Mouse (Mus musculus) layer of hippocampus, adult 18-20 months (tissue): Measurements from ENCODE around the gene Elmo1. TPM values are rescaled to one million over a fixed set of nuclear protein-coding genes. Genes with fewer than 3 reads are reported as not detected.

Experiments used
- DNase-seq, 2 experiments: peaks; one replicate each; pipeline ENCODE4 v3.0.0; 2022; ENCODE audit warnings: low spot score in 2 of 2
- total RNA-seq, 2 experiments: library from RNA; stranded (reverse); gene quantifications; 2 replicates each; pipeline ENCODE4 v1.2.3; 2021

The Elmo1 gene
- total RNA-seq, 2 experiments from 2014 or later: 28.9 to 29.8 TPM

DNA sequence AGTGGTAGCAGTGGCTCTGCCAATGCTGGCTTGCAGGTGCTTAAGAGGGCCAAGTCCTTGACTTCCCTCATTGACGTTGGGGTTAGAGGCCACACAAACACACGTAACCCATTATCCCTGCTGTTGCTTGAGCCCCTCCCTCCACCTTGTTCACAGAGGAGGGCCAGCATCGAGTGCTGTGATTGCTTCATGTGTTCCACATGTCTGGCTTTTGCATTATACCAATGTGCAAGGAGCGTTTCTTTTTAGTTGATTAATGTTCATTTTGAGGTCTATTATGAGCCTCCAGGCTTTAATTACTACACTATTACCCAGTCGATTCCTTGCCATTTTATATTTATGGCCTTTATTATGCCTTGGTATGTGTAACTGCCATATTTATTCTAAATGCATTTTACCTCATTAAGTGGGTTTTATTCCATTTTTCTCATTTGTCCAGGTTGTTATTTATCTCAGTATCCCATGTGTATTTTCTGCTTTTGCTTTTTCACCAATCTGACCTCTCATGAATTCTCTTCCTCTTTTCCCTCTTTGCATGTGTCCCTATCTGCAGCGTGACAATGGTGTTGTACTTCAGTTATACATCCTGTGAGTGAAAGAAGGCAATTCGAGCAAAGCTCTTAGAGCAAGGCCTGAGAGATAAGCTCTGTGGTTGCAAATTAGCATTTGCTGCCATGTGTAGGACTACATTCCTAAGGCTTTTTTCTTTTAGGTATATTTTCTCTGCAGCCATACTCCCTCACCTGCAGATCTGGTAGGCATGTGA is 275.6 kb downstream of the Elmo1 start:
- DNase-seq: no peak

DNA sequence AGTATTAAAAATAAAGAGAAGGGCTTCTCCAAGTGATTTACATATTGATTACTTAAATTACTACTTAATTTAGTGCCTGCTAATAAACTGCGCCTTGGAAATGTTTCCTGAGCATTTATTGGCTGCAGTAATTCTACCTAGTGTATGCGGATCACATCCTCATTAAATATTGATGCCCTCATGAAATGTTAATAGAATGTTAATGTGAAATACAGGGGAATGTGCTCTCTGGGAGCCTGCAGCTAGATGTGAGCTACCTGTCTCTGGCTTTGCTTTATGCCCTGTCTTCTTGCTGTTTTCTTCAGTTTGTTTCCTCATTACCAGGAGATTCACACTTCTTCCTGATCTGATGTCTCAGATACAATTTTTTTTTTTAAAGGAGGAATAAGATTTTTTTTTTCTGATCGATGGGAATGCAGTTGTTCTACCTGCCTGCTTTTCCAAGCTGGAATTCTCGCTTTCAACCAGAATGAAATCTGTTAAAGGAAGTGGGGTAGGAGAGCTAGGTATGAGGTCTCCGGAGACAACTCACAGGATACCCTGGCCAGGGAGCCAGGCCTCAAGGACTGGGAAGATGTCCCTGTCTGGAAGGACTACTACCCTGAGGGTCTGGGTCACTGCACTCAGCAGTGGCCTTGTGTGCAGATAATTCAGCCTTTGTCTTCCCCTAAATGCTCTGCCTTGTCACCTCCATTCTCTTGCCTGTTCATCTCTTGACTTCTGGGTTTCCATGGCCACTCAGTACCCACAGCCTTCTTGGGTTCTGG is 279.8 kb downstream of the Elmo1 start:
- DNase-seq: no peak

DNA sequence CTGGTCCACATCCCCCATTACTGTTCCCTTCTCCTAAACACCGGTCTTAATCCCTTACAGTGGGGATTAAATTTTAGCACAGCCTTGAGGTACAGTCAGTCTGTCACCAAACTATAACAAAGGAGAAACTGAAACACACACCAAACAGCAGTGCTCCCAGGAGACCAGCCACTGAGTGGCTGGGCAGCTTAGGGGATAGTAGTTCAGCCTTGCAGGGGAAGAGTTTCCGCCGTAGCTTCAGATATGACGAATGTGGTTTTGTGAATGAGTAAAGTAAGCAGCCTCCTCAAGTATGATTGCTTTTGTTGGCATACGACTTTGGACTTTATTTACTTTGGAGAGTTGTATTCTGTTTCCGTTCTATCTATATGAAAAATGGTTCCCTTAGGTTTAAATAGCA is 281.1 kb downstream of the Elmo1 start:
- no peak for DNase-seq

DNA sequence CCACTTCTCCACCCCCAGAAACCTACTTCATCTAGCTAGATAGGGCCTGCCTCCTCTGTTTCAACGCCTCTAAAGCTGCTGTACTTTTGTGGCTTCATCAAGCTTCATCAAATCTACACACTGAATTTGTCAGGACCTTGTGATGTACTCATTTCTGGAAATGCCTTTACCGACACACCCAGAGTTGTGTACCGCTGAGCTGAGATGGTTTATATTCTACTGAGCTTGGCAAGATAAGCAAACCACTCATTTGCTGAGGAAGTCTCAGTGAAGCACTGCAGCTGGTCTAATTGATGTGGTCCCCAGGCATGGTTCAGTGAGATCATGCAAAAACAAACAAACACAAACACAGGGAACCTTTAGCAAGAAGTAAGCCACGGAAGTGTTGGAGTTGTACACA is 281.9 kb downstream of the Elmo1 start:
- DNase-seq: no peak

DNA sequence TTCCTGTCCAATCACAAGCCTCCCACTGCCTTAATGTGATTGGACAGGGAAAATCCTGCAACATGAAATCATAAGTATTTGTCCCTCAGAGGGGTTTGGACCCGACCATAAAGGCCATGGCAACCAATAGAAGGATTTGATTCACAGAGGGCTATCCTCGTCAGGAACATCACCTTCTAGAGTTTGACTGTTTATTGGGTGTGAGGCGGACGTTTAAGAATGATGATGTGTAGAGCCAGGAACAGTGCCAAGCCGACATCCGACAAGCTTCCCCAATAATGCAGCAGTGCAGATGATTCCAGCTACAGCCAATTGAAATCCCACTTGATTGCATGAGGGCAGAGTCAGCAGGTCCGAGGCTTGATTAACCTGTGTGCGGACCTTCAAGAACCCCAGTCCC is 288.5 kb downstream of the Elmo1 start:
- no peak for DNase-seq

DNA sequence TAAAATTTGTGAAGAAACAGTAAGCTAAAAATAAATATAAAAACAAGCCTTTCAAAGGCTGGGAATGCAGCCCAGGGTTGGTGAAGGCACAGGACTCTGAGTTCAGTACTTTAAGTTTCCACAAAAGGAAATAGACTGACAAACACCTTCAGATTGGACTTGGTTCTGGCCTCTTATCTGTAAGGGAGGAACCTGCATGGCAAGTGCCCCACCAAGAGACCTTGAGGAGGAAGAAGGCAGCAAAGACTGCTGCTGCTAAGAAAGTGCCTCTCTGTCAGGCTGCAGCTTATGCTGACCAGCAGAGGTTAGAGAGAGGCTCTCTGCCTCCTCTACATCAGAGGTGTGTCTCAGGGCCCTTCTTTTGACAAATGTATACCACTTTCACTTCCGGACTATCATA is 293.5 kb downstream of the Elmo1 start:
- DNase-seq: no peak

DNA sequence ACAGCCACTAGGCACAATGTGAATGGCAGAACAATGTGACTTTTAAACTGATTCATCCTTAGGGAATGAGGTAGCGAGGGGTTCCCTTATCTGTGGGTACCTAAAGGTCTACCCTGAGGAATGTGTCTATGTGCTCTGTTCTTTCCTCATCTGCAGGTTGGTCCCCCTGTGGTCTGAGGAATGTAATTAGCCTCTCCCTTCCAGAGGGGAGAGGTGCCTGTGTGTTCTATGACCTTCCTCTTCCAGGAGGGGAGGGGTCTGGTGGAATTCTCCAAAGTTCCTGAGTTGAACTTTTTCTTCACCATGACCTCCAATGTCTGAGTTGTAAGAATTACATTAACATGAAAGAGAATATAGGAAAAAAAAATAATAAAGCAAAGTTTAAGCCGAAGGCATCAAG is 294.4 kb downstream of the Elmo1 start:
- DNase-seq: no peak

DNA sequence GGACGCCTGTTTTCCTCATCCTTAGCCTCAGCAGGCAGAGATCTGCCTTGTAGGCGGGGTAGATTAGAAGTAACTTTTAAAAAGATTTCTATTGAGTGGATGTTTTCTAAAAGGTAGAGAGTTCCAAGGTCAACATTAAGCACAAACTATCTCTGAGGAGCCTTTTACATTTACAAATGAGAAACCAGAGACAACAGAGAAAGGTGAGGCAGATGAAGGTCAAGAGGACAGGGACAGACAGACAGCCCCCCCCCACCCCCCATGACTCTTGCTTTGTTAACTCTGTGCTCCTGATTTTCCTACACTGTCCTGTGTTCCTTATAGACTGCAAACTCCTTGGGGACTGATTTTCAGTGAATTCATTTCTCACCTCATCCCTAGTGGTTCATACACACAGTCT is 295.0 kb downstream of the Elmo1 start:
- no peak for DNase-seq

DNA sequence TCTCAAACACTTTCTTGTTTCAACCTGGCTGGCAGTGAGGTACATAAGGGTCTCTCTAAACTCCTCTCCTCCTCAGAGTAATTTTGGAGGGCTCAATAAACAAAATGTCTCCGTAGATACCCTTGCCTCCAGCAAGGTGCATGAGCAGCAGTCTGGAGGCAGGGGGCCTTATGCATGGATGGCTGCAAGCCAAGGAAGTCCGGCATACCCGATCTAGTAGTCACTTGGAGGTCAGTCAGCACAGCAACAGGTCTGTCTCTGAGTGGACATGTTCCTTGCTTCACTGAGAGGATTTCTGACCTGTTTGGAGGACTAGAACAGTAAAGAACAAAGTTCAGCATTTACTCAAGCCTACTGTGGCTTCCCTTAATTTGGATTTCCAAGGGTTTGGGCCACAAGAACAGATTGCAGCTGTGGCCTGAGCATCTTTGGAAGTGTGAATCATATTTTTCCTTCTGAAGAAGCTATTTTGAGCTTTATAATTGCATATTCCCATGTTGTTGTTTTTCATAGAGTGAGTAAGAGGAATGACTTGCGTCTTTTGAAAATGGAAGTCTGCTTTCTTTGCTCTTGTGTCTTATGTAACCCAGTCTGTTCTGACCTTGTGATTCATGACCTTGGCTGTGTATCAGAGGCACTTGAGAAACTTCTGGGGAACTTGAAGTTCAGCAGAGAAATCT is 296.2 kb downstream of the Elmo1 start:
- no peak for DNase-seq

DNA sequence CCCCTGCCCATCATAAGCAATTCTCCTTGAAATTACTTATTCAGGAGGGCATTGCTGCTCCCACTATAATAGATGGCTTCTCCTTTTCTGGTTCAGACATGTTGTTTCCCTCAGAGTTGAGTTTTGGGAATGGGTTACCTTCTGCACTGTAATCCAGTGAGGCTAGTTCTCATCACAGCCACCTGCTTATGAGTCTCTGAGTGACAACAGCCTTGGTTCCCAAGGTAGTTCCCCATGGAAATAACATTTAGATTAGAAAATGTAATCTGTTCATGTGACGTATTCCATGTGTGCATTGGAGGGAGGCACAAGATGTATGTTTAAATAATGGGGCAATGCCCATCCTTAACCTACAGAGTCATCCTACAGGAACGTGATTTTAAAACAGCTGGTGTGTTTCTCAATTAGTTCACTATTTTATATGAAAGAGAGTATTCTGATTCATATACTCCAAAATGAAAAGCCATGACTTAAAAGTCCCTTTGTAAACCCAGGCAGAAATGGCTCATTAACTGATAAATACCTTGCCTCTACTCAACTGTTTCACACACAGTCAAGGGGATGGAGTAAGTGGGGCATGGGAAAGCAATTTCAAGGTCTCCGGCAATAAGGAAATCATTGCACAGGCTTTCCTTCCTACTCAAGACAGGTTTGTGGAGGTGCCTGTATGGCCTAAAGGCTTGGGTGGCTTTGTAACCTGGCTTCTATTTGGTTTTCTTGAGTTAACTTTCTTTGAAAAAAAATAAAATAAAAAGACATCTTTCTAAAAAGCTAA is 302.6 kb downstream of the Elmo1 start:
- DNase-seq: no peak

DNA sequence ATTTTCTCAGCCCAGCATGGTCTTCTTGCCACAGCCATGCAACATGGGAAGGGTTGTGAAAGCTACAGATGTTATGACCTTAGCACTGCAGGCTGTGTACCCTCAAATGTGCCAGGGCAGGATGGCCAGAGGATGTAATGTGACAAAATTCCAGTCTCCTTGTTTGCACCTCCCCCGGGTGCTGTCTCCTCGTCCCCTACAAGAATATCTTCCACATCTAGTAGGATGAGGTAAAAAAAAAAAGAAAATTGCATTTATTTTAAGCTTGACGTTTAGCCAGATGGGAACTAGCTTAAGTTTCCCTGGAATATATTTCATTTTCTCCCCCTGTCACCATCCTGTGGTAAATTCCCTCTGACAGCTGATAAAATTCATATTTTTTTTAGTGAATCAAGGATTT is 307.3 kb downstream of the Elmo1 start:
- DNase-seq: no peak

DNA sequence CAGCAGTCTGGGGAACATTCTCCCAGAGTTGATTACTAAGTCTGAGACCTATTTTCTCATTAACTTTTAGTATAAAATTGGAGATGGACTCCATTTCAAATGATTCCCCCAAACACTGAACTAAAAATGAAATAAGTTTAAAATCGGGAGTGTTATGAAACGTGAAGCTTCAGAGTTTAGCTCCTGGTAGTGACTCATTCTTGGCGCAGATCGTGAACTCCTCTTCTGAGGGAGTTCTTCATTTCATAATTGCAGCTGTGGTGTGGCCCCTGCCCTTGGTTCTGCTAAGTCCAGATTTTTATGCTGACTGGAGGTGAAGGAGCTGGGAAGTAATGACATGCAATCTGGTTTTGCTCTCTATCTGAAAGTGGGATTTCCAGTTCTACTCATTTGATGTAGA is 307.9 kb downstream of the Elmo1 start:
- no peak for DNase-seq

DNA sequence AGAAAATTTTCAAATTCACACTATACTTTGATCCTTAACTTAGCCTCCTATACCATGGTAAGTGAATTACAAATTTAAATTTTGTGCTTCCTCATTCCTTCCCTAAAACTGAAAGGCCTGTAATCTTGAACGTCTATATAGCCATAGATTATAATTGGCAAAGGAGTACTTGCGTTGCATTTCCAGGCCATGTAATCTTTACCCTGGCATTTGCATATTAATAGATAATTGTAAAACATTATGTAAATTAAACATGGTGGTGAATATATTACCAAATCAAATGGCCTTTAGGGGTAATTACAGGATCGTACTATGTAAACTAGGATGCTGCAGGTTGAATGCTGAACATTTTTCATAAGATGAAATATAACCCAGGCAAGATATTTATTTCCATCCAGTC is 314.1 kb downstream of the Elmo1 start:
- no peak for DNase-seq

DNA sequence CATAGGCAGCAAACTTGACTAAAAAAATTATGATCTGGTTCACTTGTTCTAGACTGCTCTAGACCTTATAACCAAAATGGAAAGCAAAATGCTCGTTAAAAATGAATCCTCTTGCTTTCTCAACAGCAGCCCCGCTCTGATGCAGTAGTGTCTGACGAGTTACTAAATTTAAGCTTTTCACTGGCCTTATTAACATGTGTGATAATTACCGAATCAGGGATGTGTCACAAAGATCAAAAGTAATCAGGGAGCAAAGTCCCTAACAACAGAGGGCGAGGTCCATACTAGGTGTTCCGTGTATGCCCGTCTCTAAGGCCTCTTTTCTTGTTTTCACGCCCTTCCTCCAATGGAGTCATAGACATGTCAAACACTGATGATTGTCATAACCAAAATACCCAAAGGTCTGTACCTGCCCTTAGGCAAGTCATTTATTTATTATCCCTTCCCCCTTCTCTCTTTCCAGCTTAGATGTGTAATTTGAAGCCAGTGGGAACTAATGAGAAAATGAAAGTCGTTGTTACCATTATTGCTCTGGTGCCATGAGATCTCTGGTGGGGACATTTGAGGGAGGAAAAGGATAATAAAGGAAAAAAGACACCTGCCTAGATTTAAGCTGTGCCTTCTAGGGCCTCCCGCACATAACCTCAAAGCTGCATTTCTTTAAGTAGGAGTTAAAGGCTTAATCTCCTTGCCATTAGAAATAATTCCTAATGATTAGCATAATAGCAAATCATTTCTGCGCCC is 316.2 kb downstream of the Elmo1 start:
- no peak for DNase-seq

DNA sequence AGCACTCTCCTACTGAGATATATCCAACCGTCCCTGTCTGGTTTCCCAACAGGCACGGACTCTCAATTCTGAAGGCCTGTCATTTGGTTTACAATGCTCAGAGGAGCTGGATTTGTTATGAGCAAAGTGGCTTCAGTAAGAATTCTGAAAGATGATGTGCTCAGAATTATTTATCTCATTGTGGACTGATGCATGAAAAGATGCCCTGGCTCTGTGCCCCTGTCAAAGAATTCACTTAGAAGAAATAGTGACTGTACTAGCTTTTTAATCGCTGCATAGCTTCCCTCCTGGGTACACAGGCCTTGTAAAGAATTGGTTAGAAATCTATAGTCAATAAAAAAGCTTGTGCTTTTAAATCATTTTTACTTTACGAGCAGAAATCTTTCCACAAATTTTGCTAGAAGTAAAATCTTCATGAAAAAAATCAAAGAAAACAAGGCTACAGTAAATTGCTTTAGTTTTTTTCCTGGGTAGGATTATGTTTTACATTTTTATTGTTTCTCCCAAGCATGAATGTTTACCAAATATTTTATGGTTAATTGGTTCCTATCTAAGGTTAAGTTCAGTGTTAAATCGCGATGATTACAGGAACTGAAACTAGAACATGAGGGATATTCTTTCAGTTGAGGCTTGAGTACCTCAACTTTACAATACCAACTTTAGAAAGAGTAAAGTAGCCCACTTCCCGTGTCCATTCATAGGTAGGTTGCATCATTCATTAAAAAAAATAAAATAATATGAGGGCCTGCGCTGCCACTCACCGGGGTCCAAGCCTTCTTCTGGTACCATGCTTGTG is 320.1 kb downstream of the Elmo1 start:
- DNase-seq: no peak

DNA sequence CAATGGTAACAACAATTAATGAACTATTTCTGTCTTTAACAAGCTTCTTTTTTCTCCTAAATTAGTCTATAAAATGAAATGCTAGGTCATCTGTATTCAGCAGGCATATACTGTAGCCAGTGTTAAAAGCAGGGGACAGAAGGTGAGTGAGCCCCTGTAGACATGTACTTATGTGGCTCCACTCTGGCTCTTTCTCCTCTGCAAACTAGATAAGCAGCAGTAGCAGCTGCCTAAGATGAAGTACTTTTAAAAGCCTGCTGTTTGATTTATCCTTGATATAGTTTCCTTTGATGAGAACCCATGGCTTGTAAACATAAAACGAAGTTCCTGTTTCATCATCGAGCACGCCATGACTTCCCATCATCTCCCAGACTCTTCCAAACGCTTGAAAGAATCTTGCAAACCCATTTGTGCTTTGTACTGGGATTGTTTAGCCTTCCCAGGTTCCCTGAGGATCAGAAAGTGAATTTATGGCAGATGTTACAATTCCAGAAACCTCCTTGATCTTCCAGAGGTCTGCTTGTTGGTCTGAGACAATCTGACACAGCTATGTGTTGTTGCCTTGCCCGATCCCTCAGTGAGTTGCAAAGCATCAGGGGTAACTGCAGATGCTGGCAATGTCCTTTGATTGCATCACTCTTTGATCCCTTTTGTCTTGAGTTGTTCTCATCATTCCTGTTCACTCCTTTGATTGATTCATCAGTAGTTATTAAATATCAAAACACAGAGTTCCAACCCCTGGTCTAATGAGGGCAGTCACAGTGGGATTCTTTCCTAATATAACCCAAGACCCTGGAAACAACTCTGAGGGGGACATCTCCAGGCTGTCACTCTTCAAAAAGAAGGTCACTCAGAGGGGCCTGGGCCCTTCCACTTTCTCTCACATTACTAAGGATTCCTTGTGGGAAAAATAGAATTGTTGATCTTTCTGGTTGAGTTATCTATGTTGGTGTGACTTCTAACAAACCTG is 326.6 kb downstream of the Elmo1 start:
- DNase-seq: no peak

DNA sequence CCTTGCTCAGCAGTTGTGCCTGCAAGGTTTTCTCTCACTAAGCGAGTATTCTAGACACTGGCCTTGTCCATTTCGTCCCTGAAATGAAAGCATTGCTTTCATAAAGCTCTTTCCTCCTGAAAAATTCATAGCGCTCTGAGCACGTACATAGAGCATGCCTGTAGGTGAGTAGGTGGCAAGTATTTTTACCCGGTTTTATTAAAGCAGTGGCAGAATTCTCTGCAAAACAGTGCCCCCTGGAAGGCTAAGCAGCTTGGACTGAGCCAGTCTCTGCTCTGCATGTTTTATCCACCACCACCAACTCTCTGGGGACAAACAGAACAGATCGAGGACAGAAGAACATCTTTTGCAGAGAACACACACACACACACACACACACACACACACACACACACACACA is 340.6 kb downstream of the Elmo1 start:
- DNase-seq: no peak

DNA sequence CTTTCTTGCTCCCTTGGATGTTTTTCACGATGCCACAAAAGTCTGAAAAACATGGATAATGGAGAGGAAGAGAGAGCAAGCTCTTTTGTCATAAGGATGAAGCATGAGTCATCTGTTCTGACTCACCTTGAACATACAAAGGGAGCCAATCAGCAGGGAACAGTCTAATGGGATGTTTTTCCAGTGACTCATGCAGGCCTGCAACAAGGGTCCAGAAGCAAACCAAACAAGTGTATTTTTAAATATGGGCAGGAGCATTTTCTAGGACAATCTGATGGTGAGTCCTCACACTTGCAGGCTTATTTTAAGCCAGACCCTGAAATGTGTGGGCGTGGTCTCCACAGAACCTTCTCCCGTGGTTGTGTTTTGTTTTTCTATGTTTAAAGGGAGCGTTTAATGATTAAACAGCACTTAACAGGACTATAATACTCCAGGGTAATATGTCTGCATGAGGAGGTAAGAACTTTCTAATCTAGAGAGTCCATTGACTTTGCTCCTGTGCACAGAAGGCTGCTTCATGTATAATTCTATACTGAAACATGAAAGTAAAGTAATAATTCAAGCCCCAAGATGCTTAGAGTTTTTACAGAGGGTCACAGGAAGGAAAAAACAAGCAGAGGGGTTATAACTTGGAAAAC is 342.9 kb downstream of the Elmo1 start:
- peak in 1 of 2 experiments; percentile 23 for DNase-seq
